Comparison of ENCODE assay signal across 8 mouse cellular contexts in genomic region chr2:90667388-90668265, GRCm38 (mm10). TPM values are rescaled to one million over a fixed set of nuclear protein-coding genes. Genes with fewer than 3 reads are reported as not detected.
DNase-seq lines count a peak whose midpoint lies in the region; ATAC-seq lines count a peak whose summit lies in the region.

No protein-coding gene starts in this region.

- intact Hi-C loops in left cerebral cortex, postnatal 14 days (cut with DNase I), result no loop called here

- 50% methylated on average over 21 of the region's 21 CpGs for WGBS in hindbrain, embryonic 14.5 days
- WGBS in limb, embryonic 13.5 days, result 14% methylated on average over 21 of the region's 21 CpGs
- 47% methylated on average over 21 of the region's 21 CpGs for WGBS in neural tube, embryonic 15.5 days

- H3K4me1 ChIP-seq in hindbrain, embryonic 14.5 days (replicated peaks; ENCODE audit: control insufficient read depth, insufficient read depth, low read length), result no peaks in the 10 kb centered on the region
- H3K4me1 ChIP-seq in limb, embryonic 13.5 days, result peaks cover 19% of the 10 kb centered on the region
- H3K4me1 ChIP-seq in neural tube, embryonic 15.5 days, result peaks cover 5% of the 10 kb centered on the region; the same call in 1 of the 2 replicates

- no peak overlapping the region for H3K27ac ChIP-seq in hindbrain, embryonic 14.5 days
- peak overlapping the region; percentile 64; the same call in 1 of the 2 replicates for H3K27ac ChIP-seq in limb, embryonic 13.5 days
- H3K27ac ChIP-seq in neural tube, embryonic 15.5 days (replicated peaks), result no peak overlapping the region

- no peaks in the 10 kb centered on the region for H3K36me3 ChIP-seq in hindbrain, embryonic 14.5 days (replicated peaks; ENCODE audit: control insufficient read depth, insufficient read depth)
- no peaks in the 10 kb centered on the region for H3K36me3 ChIP-seq in limb, embryonic 13.5 days
- H3K36me3 ChIP-seq in neural tube, embryonic 15.5 days, result no peaks in the 10 kb centered on the region

- H3K9me3 ChIP-seq in hindbrain, embryonic 14.5 days (ENCODE audit: control insufficient read depth, low read length), result 0 out of 2 replicates have a peak, but pooled peaks cover 2% of the 10 kb centered on the region
- H3K9me3 ChIP-seq in limb, embryonic 13.5 days, result no peaks in the 10 kb centered on the region
- no peaks in the 10 kb centered on the region for H3K9me3 ChIP-seq in neural tube, embryonic 15.5 days (replicated peaks)

- H3K27me3 ChIP-seq in hindbrain, embryonic 14.5 days (ENCODE audit: control insufficient read depth, insufficient read depth, low read length), result no peaks in the 10 kb centered on the region
- peaks cover 9% of the 10 kb centered on the region; the same call in 1 of the 2 replicates for H3K27me3 ChIP-seq in limb, embryonic 13.5 days
- H3K27me3 ChIP-seq in neural tube, embryonic 15.5 days (replicated peaks), result no peaks in the 10 kb centered on the region

- H3K4me3 ChIP-seq in hindbrain, embryonic 14.5 days (replicated peaks; ENCODE audit: low read length), result no peak overlapping the region
- peak overlapping the region; percentile 28 for H3K4me3 ChIP-seq in limb, embryonic 13.5 days
- no peak overlapping the region for H3K4me3 ChIP-seq in neural tube, embryonic 15.5 days (replicated peaks)

- no peak overlapping the region for H3K9ac ChIP-seq in hindbrain, embryonic 14.5 days
- H3K9ac ChIP-seq in limb, embryonic 13.5 days, result peak overlapping the region; percentile 43; the same call in 1 of the 2 replicates
- H3K9ac ChIP-seq in neural tube, embryonic 15.5 days (replicated peaks), result no peak overlapping the region

- DNase-seq in left cerebral cortex, postnatal 14 days (ENCODE audit: low spot score in 2 of 2), result peak; percentile 25 to 75
- DNase-seq in left cerebral cortex, adult 11 months (ENCODE audit: low spot score), result no peak
- peak; percentile 55 for DNase-seq in embryo, embryonic 10.5 days (ENCODE audit: low spot score)
- DNase-seq in hindbrain, embryonic 14.5 days (ENCODE audit: low spot score), result no peak
- no peak for DNase-seq in ovary, postnatal 10 days (ENCODE audit: low spot score)

- H3K4me2 ChIP-seq in hindbrain, embryonic 14.5 days (replicated peaks), result peak overlapping the region; percentile 28
- peak overlapping the region; percentile 59 for H3K4me2 ChIP-seq in limb, embryonic 13.5 days (replicated peaks)
- peak overlapping the region; percentile 42 for H3K4me2 ChIP-seq in neural tube, embryonic 15.5 days

- no peak for ATAC-seq in hindbrain, embryonic 14.5 days (ENCODE audit: low FRiP score)
- peak; percentile 52 for ATAC-seq in limb, embryonic 13.5 days (ENCODE audit: low FRiP score, low read depth)
- peak; percentile 45; the same call in 1 of the 2 replicates for ATAC-seq in neural tube, embryonic 15.5 days (ENCODE audit: low FRiP score)
- ATAC-seq in cerebellum, adult (ENCODE audit: insufficient number of reproducible peaks, low FRiP score, low TSS enrichment), result no peak

RNA-seq across cellular contexts. Expression of gene Nup160, which starts 9.4 kb away (rescaled TPM):
- total RNA-seq in left cerebral cortex, postnatal 14 days (2021), result 10 to 100 TPM; 16.9 to 20.0 TPM
- 27.6 and 29.9 TPM in 2 replicates for polyA plus RNA-seq in hindbrain, embryonic 14.5 days (2014; fragmentation: Nextera tagmentation; extraction: Ambion mirVana)
- 40.3 and 44.8 TPM in 2 replicates for polyA plus RNA-seq in limb, embryonic 13.5 days (2015; fragmentation: Nextera tagmentation; extraction: Ambion mirVana)
- 21.4 and 25.9 TPM in 2 replicates for polyA plus RNA-seq in neural tube, embryonic 15.5 days (2015; fragmentation: Nextera tagmentation; extraction: Ambion mirVana)

Comparison
In these comparisons a context has a peak if more than half of its experiments do, and no peak if none do; other contexts are left out.
1. DNase-seq: peak in left cerebral cortex, postnatal 14 days (2 of 2) and embryo, embryonic 10.5 days (single experiment); none in left cerebral cortex, adult 11 months (single experiment), hindbrain, embryonic 14.5 days (single experiment) and ovary, postnatal 10 days (single experiment).
2. ATAC-seq: peak in limb, embryonic 13.5 days (single experiment) and neural tube, embryonic 15.5 days (single experiment); none in hindbrain, embryonic 14.5 days (single experiment) and cerebellum, adult (single experiment).
3. Peak in every context shown above with its lines, with median percentiles within 50 percentile points of each other: H3K4me2 ChIP-seq.